Mouse (Mus musculus) neural tube, embryonic 12.5 days (tissue): ENCODE measurements around the gene Sugp1. TPM values are rescaled to one million over a fixed set of nuclear protein-coding genes. Genes with fewer than 3 reads are reported as not detected.

Source experiments
- ATAC-seq: fragments of 200-750 bp; cut with Nextera tagmentation; 2 replicates; pipeline ENCODE4 v1.8.0; 2017; ENCODE audit warnings: low read depth, mild to moderate bottlenecking, moderate TSS enrichment, moderate library complexity; ENCODE audit not compliant: low FRiP score
- H3K27ac ChIP-seq: fragments of 300-500 bp; sonication (generic); 2 replicates; pipeline ENCODE4 v1.5.1; 2016
- H3K27me3 ChIP-seq: fragments of 300-500 bp; sonication (generic); replicated peaks from 2 replicates; pipeline ENCODE4 v1.6.1; 2016; ENCODE audit warnings: mild to moderate bottlenecking
- H3K36me3 ChIP-seq: fragments of 300-500 bp; sonication (generic); 2 replicates; pipeline ENCODE4 v1.6.1; 2016; ENCODE audit warnings: mild to moderate bottlenecking
- H3K4me1 ChIP-seq: fragments of 300-500 bp; sonication (generic); 2 replicates; pipeline ENCODE4 v1.6.1; 2016
- H3K4me2 ChIP-seq: fragments of 300-500 bp; sonication (generic); replicated peaks from 2 replicates; pipeline ENCODE4 v1.6.1; 2016; ENCODE audit warnings: mild to moderate bottlenecking
- H3K4me3 ChIP-seq: fragments of 300-500 bp; sonication (generic); 2 replicates; pipeline ENCODE4 v1.5.1; 2016
- H3K9ac ChIP-seq: fragments of 300-500 bp; sonication (generic); 2 replicates; pipeline ENCODE4 v1.6.1; 2016; ENCODE audit warnings: mild to moderate bottlenecking
- H3K9me3 ChIP-seq: fragments of 300-500 bp; sonication (generic); 2 replicates; pipeline ENCODE4 v1.6.1; 2016; ENCODE audit warnings: mild to moderate bottlenecking
- WGBS: fragments of 180-500 bp; shearing (Covaris S2); methylation state at CpG from one replicate; pipeline ENCODE4 v1.1.7; 2016; 5-methylcytosine and 5-hydroxymethylcytosine counted together
- microRNA-seq: library from miRNA; unstranded; fragments of <30 nt; microRNA quantifications from one replicate; pipeline ENCODE4, GENCODE M21; 2017
- polyA plus RNA-seq: library from polyadenylated mRNA; unstranded; fragments of >200 nt; fragmentation: Nextera tagmentation; extraction: Ambion mirVana; gene quantifications from 2 replicates; pipeline ENCODE4 v1.2.1, GENCODE M21; 2016

Sugp1 gene
- polyA plus RNA-seq, 1 experiment from 2014 or later: 56.4 TPM

DNA sequence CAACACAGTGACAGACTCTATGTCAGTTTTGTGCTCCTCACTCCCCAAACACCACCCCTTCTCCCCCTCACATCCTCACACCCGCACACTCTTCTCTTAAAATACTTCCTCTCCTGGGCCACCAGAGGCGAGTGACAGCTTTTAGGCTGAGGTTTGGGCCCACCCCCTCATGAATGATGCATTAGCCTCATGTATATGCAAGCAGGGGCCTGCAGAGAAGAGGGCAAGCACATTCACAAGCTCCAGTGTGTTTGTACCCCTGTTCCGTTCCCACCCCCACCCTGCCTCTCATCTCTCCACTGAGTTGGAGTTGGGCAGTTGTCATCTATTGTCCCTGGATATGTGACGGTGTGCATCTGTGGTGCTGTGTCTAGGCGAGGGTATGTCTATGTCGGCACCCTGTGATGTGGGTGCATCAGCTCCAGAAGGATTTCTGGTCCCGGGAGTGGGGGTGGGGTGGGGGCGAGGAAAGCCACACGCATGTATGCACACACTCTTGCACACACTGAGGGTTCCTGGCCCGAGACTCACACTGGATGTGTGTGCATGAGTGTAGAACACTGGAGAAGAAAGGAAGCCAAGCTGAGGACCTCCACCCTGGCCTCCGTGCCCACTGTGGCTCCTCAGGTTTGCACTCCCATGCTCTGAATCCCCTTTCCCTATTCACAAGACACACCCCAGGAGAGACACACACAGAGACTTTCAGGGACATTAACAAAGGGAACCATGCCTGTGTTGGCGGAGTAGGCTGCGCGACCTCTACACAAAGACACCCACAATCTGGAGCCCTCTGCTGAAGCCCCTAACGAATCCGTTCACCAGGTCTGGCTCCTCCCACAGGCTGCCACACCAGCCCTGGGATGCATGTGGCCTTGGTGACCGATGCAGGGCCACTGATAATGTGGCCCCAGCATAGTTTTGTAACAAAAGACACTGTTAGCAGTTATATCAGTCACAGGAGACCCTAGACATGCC lies 76.4 kb downstream of the Sugp1 start:
- peaks cover 29% of the 10 kb centered on the region for H3K36me3 ChIP-seq
- ATAC-seq: peak; percentile 89
- peak overlapping the region; percentile 91 for H3K27ac ChIP-seq
- H3K9me3 ChIP-seq: no peaks in the 10 kb centered on the region
- peaks cover 39% of the 10 kb centered on the region for H3K27me3 ChIP-seq
- WGBS: 4% methylated on average over 17 of the region's 17 CpGs
- H3K4me3 ChIP-seq: peak overlapping the region; percentile 66
- peak overlapping the region; percentile 81 for H3K9ac ChIP-seq
- H3K4me2 ChIP-seq: peak overlapping the region; percentile 64
- peaks cover 27% of the 10 kb centered on the region for H3K4me1 ChIP-seq

DNA sequence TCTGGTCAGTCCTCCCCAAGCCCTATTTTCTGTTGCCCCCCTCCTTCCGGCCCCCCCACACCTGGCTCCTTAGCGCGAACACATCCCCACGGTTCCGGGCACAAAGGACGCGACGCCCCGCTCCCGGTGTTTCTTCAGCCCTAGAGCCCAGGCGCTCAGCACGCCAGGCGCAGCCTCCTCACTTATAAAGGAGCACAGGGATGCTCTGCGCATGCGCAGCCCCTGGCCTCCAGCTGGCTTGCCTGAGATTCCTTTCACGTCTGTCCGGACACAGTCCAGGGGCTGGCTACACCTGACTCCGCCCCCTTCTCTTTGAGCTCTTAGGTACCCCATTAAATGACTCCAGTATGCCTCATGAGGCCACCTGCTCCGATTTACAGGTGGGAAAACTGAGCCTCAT lies 78.1 kb downstream of the Sugp1 start, which contains the start of gene Ncan:
Gene Ncan, minus strand, starts transcription at position 207 of the 400 bp plus-strand sequence.
- Histone ChIP-seq H3K36me3 (peaks cover 12% of the 10 kb centered on the region; the same call in 1 of the 2 replicates), H3K9ac (peak within 1 kb of the TSS; percentile 81), H3K27ac (peak within 1 kb of the TSS; percentile 91), H3K4me1 (peaks cover 27% of the 10 kb centered on the region), H3K4me3 (peak within 1 kb of the TSS; percentile 66), H3K4me2 (peak within 1 kb of the TSS; percentile 64), H3K9me3 (no peaks in the 10 kb centered on the region), H3K27me3 (peaks cover 24% of the 10 kb centered on the region)
- peak; percentile 48 for ATAC-seq
- 1% methylated on average over 19 of the region's 19 CpGs for WGBS

Small RNAs within 50 kb of the gene (microRNA-seq; reads per million reads assigned to microRNA genes)
- gene Mir7066: 2.4 reads per million, percentile 4 among the genes with 10 or more reads in this experiment

Other genes with a start within 250 kb of the Sugp1 start
- gene Gmip, start 234.1 kb upstream of the Sugp1 start, polyA plus RNA-seq: 24.9 and 28.0 TPM in 2 replicates
- 0.50 and 0.51 TPM in 2 replicates for gene Lpar2, start 220.4 kb upstream of the Sugp1 start, polyA plus RNA-seq
- gene Pbx4, start 210.3 kb upstream of the Sugp1 start, polyA plus RNA-seq: 41.6 and 46.8 TPM in 2 replicates
- 1.4 TPM in 2 replicates for gene Cilp2, start 155.1 kb upstream of the Sugp1 start, polyA plus RNA-seq
- gene Tssk6, start 140.6 kb upstream of the Sugp1 start, polyA plus RNA-seq: 4.1 and 4.3 TPM in 2 replicates
- 162 and 171 TPM in 2 replicates for gene Ndufa13, start 140.3 kb upstream of the Sugp1 start, polyA plus RNA-seq
- 8.4 and 9.8 TPM in 2 replicates for gene Yjefn3, start 140.1 kb upstream of the Sugp1 start, polyA plus RNA-seq
- gene Gatad2a, start 46.4 kb upstream of the Sugp1 start, polyA plus RNA-seq: 61.3 and 66.9 TPM in 2 replicates
- gene Mau2, start 79 bp upstream of the Sugp1 start, polyA plus RNA-seq: 70.4 and 70.9 TPM in 2 replicates
- gene Tm6sf2, start 30.1 kb downstream of the Sugp1 start, polyA plus RNA-seq: 1.2 and 1.7 TPM in 2 replicates
- gene Hapln4, start 40.6 kb downstream of the Sugp1 start, polyA plus RNA-seq: 0.33 and 0.50 TPM in 2 replicates
- 88.8 and 93.9 TPM in 2 replicates for gene Ncan, start 78.1 kb downstream of the Sugp1 start, polyA plus RNA-seq
- 29.2 and 32.0 TPM in 2 replicates for gene Nr2c2ap, start 88.5 kb downstream of the Sugp1 start, polyA plus RNA-seq
- gene Rfxank, start 96.3 kb downstream of the Sugp1 start, polyA plus RNA-seq: 16.5 and 17.2 TPM in 2 replicates
- gene Borcs8, start 96.7 kb downstream of the Sugp1 start, polyA plus RNA-seq: 44.9 and 49.1 TPM in 2 replicates
- gene Mef2b, start 96.9 kb downstream of the Sugp1 start, polyA plus RNA-seq: 0.29 and 0.38 TPM in 2 replicates
- gene Tmem161a, start 129.5 kb downstream of the Sugp1 start, polyA plus RNA-seq: 55.7 and 58.6 TPM in 2 replicates
- gene Slc25a42, start 169.5 kb downstream of the Sugp1 start, polyA plus RNA-seq: 4.1 and 4.9 TPM in 2 replicates
- gene Sugp2, start 191.4 kb downstream of the Sugp1 start, polyA plus RNA-seq: 68.0 and 68.2 TPM in 2 replicates
- gene Armc6, start 191.7 kb downstream of the Sugp1 start, polyA plus RNA-seq: 56.1 and 59.9 TPM in 2 replicates
- 94.3 and 99.6 TPM in 2 replicates for gene Homer3, start 240.0 kb downstream of the Sugp1 start, polyA plus RNA-seq